11 mouse cellular contexts compared by ENCODE assay signal in the genomic region with DNA sequence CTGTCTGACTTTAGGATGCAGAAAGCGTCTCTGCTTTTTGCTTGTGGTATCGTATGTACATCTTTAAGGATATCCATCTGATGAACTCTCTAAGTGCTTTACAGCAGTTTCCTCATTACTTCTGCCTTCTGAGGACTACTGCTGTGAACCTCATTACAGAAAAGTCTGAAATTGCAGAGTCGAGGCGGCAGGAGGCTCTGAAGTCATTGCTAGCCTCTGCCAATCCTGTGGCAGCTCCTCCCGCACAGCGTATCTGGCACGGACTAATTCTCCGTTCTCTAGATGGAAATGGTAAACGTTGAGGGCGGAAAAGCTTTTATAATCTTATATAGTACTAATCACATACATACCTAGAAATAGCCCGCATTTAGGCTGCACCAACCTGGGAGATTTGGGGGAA.
DNase-seq lines count a peak whose midpoint lies in the region; TF ChIP-seq lines count a peak whose summit lies in the region.
"Had no signal": no experiment of that assay in that cellular context is flagged by ENCODE, and none has a peak within 500 bp of the region (broad histone marks: within the 10 kb centered on the region; RNA-seq: fewer than 3 reads in every experiment).

No protein-coding gene starts in this region.

- no peak overlapping the region for H3K4me3 ChIP-seq in gastrocnemius, adult 2 months
- H3K4me3 ChIP-seq: heart, adult 2 months; midbrain, embryonic 10.5 days had no signal

- no peak for TF ChIP-seq CTCF in gastrocnemius, adult 2 months (IDR thresholded peaks at IDR 0.05)

- intact Hi-C loops in left cerebral cortex, postnatal 14 days (cut with DNase I) = loop anchor here (10.0 kb wide), 1 partner anchor 350 kb away; the partner anchor contains the start of gene Arid2
- intact Hi-C loops in gastrocnemius, adult 2 months (cut with DNase I) = no loop called here

- H3K27ac ChIP-seq in gastrocnemius, adult 2 months = no peak overlapping the region; the same call in 1 of the 2 replicates
- H3K27ac ChIP-seq: heart, adult 2 months; midbrain, embryonic 10.5 days had no signal

- peak; percentile 10 for DNase-seq in cerebellum, adult 9-11 months
- DNase-seq in cerebellum, adult 8-10 months = no peak
- peak; percentile 66 for DNase-seq in right cerebral cortex, adult 18-20 months
- no peak for DNase-seq in right cerebral cortex, postnatal 4 days
- DNase-seq in left cerebral cortex, postnatal 14 days (ENCODE audit: low spot score in 2 of 2) = peak; percentile 54 to 75
- DNase-seq in kidney, adult 9 months = no peak
- DNase-seq in heart, adult 18-20 months = no peak
- no peak for DNase-seq in gastrocnemius, adult 2 months
- DNase-seq: heart, adult 2 months; lung, adult 18-20 months had no signal

Comparison
In these comparisons a context has a peak if more than half of its experiments do, and no peak if none do; other contexts are left out.
1. DNase-seq: peak in cerebellum, adult 9-11 months (single experiment), right cerebral cortex, adult 18-20 months (single experiment) and left cerebral cortex, postnatal 14 days (2 of 2); none in cerebellum, adult 8-10 months (single experiment), right cerebral cortex, postnatal 4 days (single experiment), kidney, adult 9 months (single experiment), heart, adult 18-20 months (0 of 2) and gastrocnemius, adult 2 months (single experiment).